Mouse (Mus musculus): ENCODE measurements at regions not wholly inside any gene's neighbourhood (a gene's known extent, or its start where the extent isn't known, plus 50 kb on each side); places are given as distances from the start of the nearest gene placed in this dataset.

- Histone ChIP-seq H3K9me3 (ENCODE audit: low read length) (no peaks in the 10 kb centered on the region), H3K27me3 (ENCODE audit: insufficient read depth, low read length) (no peaks in the 10 kb centered on the region), H3K9ac (replicated peaks) (no peak overlapping the region), H3K36me3 (replicated peaks; ENCODE audit: insufficient read depth, low read length) (no peaks in the 10 kb centered on the region), H3K27ac (ENCODE audit: low read depth) (no peak overlapping the region), H3K4me2 (ENCODE audit: low read depth, low read length) (no peak overlapping the region), H3K4me1 (ENCODE audit: insufficient read depth) (no peaks in the 10 kb centered on the region), H3K4me3 (ENCODE audit: low read depth, low read length) (no peak overlapping the region)
- DNase-seq: no peak
- TF ChIP-seq CTCF (IDR thresholded peaks at IDR 0.05; ENCODE audit: low read depth) (peak; percentile 64), EP300 (IDR thresholded peaks at IDR 0.05; ENCODE audit: low read depth) (no peak)
- WGBS (ENCODE audit: insufficient replicate concordance): 30% methylated on average over 1 of the region's 1 CpGs
- ATAC-seq: no peak
These were observed 194.2 kb downstream of the Alx1 start for GRCm38 (mm10) chr10:102835814-102836213.

GRCm38 (mm10) chr10:102829606-102830005 is 200.4 kb downstream of the Alx1 start:
- no peak overlapping the region for H3K4me2 ChIP-seq (ENCODE audit: low read depth, low read length)
- H3K36me3 ChIP-seq (replicated peaks; ENCODE audit: insufficient read depth, low read length): no peaks in the 10 kb centered on the region
- H3K4me3 ChIP-seq (ENCODE audit: low read depth, low read length): no peak overlapping the region
- no peak for ATAC-seq
- H3K27ac ChIP-seq (ENCODE audit: low read depth): no peak overlapping the region
- no peak for DNase-seq
- H3K4me1 ChIP-seq (ENCODE audit: insufficient read depth): no peaks in the 10 kb centered on the region
- no peaks in the 10 kb centered on the region for H3K27me3 ChIP-seq (ENCODE audit: insufficient read depth, low read length)
- no peak for TF ChIP-seq EP300 (IDR thresholded peaks at IDR 0.05; ENCODE audit: low read depth)
- H3K9ac ChIP-seq (replicated peaks): no peak overlapping the region
- 57% methylated on average over 3 of the region's 3 CpGs for WGBS (ENCODE audit: insufficient replicate concordance)
- no peaks in the 10 kb centered on the region for H3K9me3 ChIP-seq (ENCODE audit: low read length)

GRCm38 (mm10) chr10:102823434-102823833 is 206.6 kb downstream of the Alx1 start:
- no peak overlapping the region for H3K4me3 ChIP-seq (ENCODE audit: low read depth, low read length)
- TF ChIP-seq CTCF (IDR thresholded peaks at IDR 0.05; ENCODE audit: low read depth): peak; percentile 20; the same call in 1 of the 2 replicates
- no peak for TF ChIP-seq EP300 (IDR thresholded peaks at IDR 0.05; ENCODE audit: low read depth)
- H3K36me3 ChIP-seq (replicated peaks; ENCODE audit: insufficient read depth, low read length): no peaks in the 10 kb centered on the region
- no peak overlapping the region for H3K9ac ChIP-seq (replicated peaks)
- ATAC-seq (no peak), DNase-seq (no peak)
- no peak overlapping the region for H3K4me2 ChIP-seq (ENCODE audit: low read depth, low read length)
- H3K4me1 ChIP-seq (ENCODE audit: insufficient read depth): no peaks in the 10 kb centered on the region
- H3K27ac ChIP-seq (ENCODE audit: low read depth): no peak overlapping the region
- H3K27me3 ChIP-seq (ENCODE audit: insufficient read depth, low read length): no peaks in the 10 kb centered on the region
- no peaks in the 10 kb centered on the region for H3K9me3 ChIP-seq (ENCODE audit: low read length)

GRCm38 (mm10) chr10:102801391-102801790 is 228.6 kb downstream of the Alx1 start:
- Histone ChIP-seq H3K27me3 (ENCODE audit: insufficient read depth, low read length) (no peaks in the 10 kb centered on the region), H3K27ac (ENCODE audit: low read depth) (no peak overlapping the region), H3K4me2 (ENCODE audit: low read depth, low read length) (no peak overlapping the region), H3K9ac (replicated peaks) (no peak overlapping the region), H3K4me3 (ENCODE audit: low read depth, low read length) (no peak overlapping the region), H3K9me3 (ENCODE audit: low read length) (no peaks in the 10 kb centered on the region), H3K4me1 (ENCODE audit: insufficient read depth) (no peaks in the 10 kb centered on the region), H3K36me3 (replicated peaks; ENCODE audit: insufficient read depth, low read length) (no peaks in the 10 kb centered on the region)
- ATAC-seq (no peak), DNase-seq (no peak)
- WGBS (ENCODE audit: insufficient replicate concordance): 71% methylated on average over 3 of the region's 3 CpGs
- TF ChIP-seq EP300 (IDR thresholded peaks at IDR 0.05; ENCODE audit: low read depth) (no peak), CTCF (IDR thresholded peaks at IDR 0.05; ENCODE audit: low read depth) (no peak)

GRCm38 (mm10) chr10:102779243-102779642 is 250.8 kb downstream of the Alx1 start:
- H3K4me3 ChIP-seq (ENCODE audit: low read depth, low read length): no peak overlapping the region
- H3K9ac ChIP-seq (replicated peaks): no peak overlapping the region
- no peaks in the 10 kb centered on the region for H3K36me3 ChIP-seq (replicated peaks; ENCODE audit: insufficient read depth, low read length)
- ATAC-seq (peak; percentile 84), DNase-seq (peak; percentile 19)
- H3K4me2 ChIP-seq (ENCODE audit: low read depth, low read length): no peak overlapping the region
- H3K9me3 ChIP-seq (ENCODE audit: low read length): no peaks in the 10 kb centered on the region
- peaks cover 2% of the 10 kb centered on the region; the same call in 1 of the 2 replicates for H3K4me1 ChIP-seq (ENCODE audit: insufficient read depth)
- H3K27me3 ChIP-seq (ENCODE audit: insufficient read depth, low read length): no peaks in the 10 kb centered on the region
- 45% methylated on average over 2 of the region's 2 CpGs for whole genome bisulfite sequencing (ENCODE audit: insufficient replicate concordance)
- no peak overlapping the region for H3K27ac ChIP-seq (ENCODE audit: low read depth)
- TF ChIP-seq CTCF (IDR thresholded peaks at IDR 0.05; ENCODE audit: low read depth): no peak
- TF ChIP-seq EP300 (IDR thresholded peaks at IDR 0.05; ENCODE audit: low read depth): no peak

GRCm38 (mm10) chr10:102763696-102764095 is 251.7 kb downstream of the Rassf9 start:
- WGBS (ENCODE audit: insufficient replicate concordance): 44% methylated on average over 4 of the region's 4 CpGs
- Histone ChIP-seq H3K9me3 (ENCODE audit: low read length) (no peaks in the 10 kb centered on the region), H3K4me3 (ENCODE audit: low read depth, low read length) (no peak overlapping the region), H3K27ac (ENCODE audit: low read depth) (no peak overlapping the region), H3K4me2 (ENCODE audit: low read depth, low read length) (no peak overlapping the region), H3K27me3 (ENCODE audit: insufficient read depth, low read length) (no peaks in the 10 kb centered on the region), H3K9ac (replicated peaks) (no peak overlapping the region), H3K4me1 (ENCODE audit: insufficient read depth) (0 out of 2 replicates have a peak, but pooled peaks cover 3% of the 10 kb centered on the region), H3K36me3 (replicated peaks; ENCODE audit: insufficient read depth, low read length) (no peaks in the 10 kb centered on the region)
- ATAC-seq: peak; percentile 26; the same call in 1 of the 2 replicates
- DNase-seq: no peak
- TF ChIP-seq CTCF (IDR thresholded peaks at IDR 0.05; ENCODE audit: low read depth): no peak
- TF ChIP-seq EP300 (IDR thresholded peaks at IDR 0.05; ENCODE audit: low read depth): peak; percentile 32; the same call in 1 of the 2 replicates

GRCm38 (mm10) chr10:102762378-102762777 is 250.4 kb downstream of the Rassf9 start:
- Histone ChIP-seq H3K36me3 (replicated peaks; ENCODE audit: insufficient read depth, low read length) (no peaks in the 10 kb centered on the region), H3K9me3 (ENCODE audit: low read length) (no peaks in the 10 kb centered on the region), H3K9ac (replicated peaks) (no peak overlapping the region), H3K27ac (ENCODE audit: low read depth) (peak overlapping the region; percentile 40; the same call in 1 of the 2 replicates), H3K4me3 (ENCODE audit: low read depth, low read length) (no peak overlapping the region), H3K4me2 (ENCODE audit: low read depth, low read length) (no peak overlapping the region), H3K4me1 (ENCODE audit: insufficient read depth) (0 out of 2 replicates have a peak, but pooled peaks cover 3% of the 10 kb centered on the region), H3K27me3 (ENCODE audit: insufficient read depth, low read length) (no peaks in the 10 kb centered on the region)
- peak; percentile 98 for ATAC-seq
- peak; percentile 19 for DNase-seq
- TF ChIP-seq EP300 (IDR thresholded peaks at IDR 0.05; ENCODE audit: low read depth) (no peak), CTCF (IDR thresholded peaks at IDR 0.05; ENCODE audit: low read depth) (no peak)
- WGBS (ENCODE audit: insufficient replicate concordance): 48% methylated on average over 2 of the region's 2 CpGs

All from liver, postnatal 0 days (tissue).